Mouse (Mus musculus) A20 (cell line): Measurements from ENCODE around the gene Igsf21.

ENCODE experiments used
- DNase-seq: peaks from one replicate; pipeline ENCODE4 v3.0.0-alpha.2; 2011; ENCODE audit warnings: low read depth, low spot score

Gene Igsf21

DNA sequence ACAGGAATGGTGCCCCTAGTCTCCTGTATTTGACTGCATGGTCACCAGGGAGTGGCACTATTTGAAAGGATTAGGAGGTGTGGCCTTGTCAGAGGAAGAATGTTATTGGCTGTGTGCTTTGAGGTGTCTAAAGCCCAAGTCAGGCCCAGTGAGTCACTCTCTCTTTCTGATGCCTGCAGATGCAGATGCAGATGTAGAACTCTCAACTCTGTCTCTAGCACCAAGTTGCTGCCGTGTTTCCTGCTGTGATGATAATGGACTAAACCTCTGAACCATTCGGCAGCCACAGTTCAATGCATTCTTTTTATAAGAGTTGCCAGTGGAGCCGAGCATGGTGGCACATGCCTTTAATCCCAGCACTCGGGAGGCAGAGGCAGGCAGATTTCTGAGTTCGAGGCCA, 186.3 kb downstream of the Igsf21 start:
- no peak for DNase-seq

DNA sequence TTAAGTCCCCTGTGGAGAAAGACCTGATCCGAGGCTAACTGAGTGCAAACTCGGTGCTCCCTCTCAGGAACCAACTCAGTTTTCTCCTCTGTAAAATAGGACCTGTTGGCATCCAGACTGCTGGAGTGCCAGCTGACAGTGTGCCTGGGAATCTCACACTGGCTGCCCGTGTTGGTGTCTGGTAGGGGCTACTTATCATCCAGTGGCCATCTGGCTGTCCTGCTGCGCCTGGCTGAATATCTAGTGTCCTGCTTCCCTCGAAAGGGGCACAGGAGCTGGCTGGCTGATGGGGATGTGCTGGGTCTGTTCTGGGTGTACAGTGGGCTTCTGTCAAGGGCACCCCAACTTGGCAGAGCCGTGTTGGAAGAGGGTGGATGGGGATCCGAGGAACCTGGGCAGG, 193.5 kb downstream of the Igsf21 start:
- no peak for DNase-seq

GRCm38 (mm10) chr4:140052575-140052974, 194.0 kb downstream of the Igsf21 start:
- no peak for DNase-seq

DNA sequence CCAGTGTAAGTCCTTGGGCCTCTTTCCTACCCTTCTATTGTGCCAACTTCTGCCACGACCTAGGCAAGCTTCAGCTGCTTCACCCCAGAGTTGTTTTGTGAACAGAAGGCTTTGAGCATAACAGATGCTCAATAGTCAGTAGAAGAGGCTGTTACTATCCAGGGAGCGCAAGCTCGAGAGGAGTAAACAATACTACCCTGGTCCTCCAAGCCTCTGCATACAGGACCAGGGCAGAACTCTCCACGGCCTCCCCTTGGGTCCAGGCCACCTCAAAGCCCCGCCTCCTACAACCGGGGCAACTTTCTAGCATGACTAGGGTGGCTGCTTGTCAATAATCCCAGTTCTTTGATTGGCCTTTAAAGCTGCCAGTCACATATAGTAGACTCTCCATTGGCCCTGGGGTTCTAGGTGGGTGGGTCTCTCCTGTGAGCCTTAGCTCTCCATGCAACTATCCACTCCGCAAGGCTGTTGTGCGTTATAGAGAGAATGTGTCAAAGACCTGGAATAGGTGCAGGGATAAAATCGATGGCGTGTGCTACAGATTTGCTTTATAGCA, 198.7 kb downstream of the Igsf21 start:
- no peak for DNase-seq

DNA sequence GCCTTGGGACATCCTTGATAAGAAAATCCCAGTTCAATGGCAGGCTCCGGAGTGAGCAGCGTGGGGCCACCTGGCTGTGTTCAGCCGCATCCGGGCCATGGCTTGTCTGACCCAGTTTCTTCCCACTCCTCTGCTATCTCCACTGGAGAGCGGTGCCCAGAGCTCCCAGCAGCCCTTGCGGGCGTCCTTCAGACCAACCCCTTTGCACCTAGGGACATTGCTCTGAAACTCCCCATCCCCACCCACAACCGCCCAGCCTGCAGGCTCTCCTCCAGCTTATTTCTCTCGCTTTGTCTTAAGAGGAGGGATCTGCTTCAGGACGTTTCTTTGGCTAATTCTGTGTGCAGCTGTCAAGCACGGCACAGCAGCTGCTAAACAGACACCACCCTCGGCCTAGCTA, 202.6 kb downstream of the Igsf21 start:
- DNase-seq: no peak

GRCm38 (mm10) chr4:140038586-140039411, 207.8 kb downstream of the Igsf21 start:
- no peak for DNase-seq

DNA sequence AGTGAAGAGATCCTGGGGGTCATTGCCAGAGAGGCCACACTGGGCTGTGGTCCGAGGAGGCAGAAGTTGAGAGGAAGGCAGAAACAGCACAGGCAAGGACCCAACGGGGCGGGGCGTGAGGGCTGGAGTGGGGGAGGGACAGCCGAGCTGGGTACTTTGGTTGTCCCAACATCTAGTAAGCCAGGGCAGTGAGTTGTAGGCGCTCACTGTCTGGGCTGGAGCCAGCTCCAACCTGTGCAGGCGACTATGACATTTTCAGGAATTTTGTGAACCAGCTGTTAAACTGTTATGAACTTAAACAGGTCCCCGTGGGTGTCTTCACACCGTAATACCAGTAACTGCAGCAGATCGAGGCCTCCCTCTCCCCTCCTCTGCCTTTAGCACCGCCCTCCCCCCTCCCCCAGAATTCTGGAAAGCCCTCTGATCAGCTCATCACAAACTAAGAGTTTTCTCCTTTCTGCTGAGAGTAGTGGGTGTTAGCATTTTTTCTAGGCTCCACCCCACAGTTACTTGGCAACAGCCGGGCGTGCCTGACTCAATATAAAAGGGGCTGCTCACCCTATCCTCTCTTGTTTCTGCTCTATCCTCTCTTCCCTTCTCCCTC, 208.7 kb downstream of the Igsf21 start:
- no peak for DNase-seq

GRCm38 (mm10) chr4:140035232-140035631, 211.4 kb downstream of the Igsf21 start:
- DNase-seq: no peak

DNA sequence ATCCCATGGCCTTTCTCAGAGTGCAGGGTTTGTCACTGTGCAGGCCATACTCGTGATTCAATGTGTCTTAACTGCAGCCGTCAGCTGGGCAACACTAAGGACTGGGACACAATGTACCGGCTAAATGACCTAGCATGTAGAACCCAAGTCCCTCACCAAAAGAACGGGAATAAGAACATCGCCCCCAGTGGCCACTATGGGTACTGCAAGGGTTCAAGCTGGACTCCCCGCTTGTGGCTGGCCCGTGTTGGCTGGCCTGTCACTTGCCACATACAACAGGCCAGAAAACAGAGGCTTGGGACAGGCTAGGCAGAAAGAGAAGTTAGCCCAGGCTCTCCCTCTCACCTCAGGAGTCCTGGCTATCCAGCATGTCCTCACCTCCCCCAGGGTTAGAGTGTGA, 213.2 kb downstream of the Igsf21 start:
- DNase-seq: no peak

DNA sequence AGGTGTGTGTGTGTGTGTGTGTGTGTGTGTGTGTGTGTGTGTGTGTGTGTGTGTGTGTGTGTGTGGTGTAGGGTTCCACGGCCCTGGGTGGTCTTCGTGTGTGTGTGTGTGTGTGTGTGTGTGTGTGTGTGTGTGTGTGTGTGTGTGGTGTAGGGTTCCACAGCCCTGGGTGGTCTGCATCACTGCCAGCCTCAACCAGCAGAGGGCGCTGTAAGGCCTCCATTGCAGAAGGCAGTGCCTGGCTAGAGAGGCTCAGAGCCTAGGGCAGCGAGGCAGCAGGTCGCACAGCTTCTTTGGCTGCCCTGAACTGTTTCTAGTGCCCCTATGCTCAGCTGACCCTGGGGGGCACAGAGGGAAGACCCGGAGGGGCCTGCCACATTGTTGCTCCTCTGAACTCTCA, 216.2 kb downstream of the Igsf21 start:
- no peak for DNase-seq

GRCm38 (mm10) chr4:140030040-140030386, 216.6 kb downstream of the Igsf21 start:
- no peak for DNase-seq

DNA sequence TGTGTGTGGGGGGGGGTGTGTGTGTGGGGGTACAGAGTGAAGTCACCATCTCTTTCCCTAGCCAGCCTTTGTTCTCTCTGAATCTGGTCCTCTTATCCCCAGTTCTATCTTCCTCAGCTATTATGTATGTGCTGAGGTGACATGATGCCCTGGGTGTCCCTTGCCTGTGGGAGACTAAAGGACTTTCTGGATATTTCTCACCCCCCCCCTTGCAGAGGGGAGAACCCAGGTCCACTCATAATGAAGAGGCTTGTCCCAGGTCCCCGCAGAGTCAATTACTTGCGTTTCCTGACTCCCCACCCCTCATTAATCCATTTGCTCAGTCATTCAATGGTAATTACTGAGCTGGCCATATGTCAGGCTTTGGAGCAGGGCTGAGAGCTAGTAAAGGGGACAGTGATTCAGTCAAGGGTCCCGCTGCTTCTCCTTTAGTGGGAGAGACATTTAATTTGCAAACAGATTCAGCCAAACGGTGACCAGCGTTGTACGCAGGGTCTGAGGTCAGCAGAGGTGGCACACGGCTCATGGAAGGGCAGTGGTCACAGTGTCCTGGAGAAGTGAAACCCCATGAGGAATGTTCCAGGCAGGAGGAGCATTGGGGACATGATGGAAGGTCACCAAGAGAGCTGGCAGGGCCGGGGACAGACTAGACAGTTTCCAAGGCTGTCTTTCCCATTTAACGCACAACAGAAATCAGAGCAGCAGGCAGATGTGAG, 217.1 kb downstream of the Igsf21 start:
- DNase-seq: no peak

- DNase-seq: no peak
Observed at GRCm38 (mm10) chr4:140023833-140024232, 222.8 kb downstream of the Igsf21 start.

DNA sequence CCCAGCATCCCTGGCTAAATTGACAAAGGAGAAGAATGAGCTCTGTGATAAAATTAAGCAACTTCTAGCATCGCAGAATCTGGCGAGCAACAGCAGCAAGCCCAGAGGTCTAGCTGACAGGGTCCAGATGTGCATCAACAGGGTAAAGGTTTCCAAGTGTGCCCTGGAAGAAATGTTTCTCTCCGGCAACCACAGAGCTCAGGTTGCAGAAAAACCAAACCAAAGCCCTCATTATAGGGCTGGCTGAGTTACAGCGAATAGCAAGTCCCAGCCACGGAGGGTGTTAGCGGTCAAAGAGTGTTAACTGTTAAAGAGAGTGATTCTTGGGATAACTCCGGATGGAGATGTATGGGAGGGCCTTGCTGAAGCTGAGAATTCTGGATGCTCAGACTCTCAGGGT, 230.7 kb downstream of the Igsf21 start:
- no peak for DNase-seq

DNA sequence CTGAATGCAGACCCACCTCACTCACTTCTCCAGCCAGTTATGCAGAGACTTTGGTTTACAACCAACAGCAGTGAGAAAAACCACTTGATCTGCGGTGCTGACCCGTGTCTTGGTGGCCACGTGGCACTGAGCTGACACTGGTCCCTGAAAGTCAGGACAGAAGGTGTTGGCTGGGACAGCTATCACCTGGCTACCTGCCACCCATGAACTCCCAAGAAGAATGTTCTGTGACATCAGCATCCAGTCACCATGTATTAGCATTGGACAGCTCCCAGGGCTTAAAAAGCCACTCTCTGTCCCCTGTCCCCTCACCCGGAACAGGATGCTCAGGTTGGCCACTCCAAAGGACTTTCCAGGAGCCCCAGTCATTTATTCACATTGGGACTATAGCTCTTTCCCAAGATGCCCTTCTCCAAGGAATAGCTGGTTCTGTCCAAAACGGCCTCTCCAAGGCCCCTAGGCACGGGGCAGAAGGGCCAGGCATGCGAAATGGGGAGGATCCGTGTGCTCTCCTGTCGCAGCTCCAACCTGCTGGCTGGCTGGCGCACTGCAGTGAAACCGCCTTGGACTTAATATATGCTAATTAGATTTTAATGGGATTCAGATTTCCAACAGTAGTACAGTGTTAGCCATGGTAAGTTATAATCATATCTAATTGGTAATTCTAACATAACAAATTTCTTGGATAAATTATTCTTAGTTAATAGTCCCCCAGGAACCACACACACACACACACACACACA, 235.7 kb downstream of the Igsf21 start:
- no peak for DNase-seq

DNA sequence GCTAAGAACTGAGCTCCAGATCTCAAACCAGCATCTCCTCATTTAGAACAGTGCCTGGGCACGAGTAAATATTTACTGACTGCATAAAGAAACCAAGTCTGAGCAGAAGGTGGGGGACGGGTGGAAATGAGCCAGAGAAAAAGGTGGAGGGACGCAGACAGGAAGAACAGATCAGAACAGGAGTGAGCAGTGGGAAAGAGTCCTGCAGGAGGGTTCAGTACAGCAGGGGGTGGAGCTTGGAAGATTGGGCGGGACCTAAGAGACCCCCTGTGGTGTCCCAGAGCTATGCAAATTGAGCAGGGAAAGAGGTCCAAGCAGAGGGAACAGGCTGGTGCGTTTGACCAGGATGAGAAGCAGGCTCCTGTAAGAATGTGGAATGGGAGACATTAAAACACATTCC, 241.7 kb downstream of the Igsf21 start:
- DNase-seq: no peak

- no peak for DNase-seq
Observed at GRCm38 (mm10) chr4:140004170-140004569, 242.4 kb downstream of the Igsf21 start.

DNA sequence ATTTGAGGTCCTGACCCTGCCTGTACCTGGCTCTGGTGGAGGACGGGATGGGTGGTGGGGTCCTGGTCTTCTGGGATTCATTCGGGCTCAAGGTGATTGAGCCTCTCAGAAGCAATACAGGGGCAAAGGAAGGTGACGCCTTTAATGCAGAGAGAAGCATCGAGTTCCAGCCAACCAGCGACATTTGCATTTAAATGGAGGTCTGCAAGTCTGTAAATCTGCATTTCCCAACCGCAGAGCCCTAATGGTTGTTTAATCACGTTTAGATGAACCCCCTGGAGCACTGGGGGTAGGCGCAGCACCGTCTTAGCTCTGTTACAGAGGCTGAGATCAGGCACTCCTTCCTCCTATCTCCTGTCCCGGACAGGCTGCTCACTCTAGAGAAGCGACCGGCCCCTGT, 244.5 kb downstream of the Igsf21 start:
- DNase-seq: no peak

DNA sequence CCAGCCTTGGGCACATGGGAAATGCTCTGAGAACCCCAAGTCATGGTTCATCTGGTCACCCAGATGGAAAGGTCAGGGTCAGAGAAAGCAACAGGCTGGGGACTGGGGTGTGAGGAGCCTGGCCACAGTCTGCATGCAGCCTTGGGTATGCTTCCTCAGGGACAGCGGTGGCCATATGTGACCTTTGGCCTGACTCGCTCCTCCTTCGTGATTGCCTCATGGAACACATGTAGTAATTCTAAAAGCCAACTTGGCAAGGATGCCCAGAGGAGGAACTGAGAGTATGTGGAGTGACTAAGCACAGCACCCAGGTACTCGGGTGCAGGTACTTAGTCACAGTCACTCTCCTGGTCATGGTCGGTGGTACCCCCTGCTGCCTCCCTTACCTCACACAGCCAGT, 245.7 kb downstream of the Igsf21 start:
- DNase-seq: no peak

DNA sequence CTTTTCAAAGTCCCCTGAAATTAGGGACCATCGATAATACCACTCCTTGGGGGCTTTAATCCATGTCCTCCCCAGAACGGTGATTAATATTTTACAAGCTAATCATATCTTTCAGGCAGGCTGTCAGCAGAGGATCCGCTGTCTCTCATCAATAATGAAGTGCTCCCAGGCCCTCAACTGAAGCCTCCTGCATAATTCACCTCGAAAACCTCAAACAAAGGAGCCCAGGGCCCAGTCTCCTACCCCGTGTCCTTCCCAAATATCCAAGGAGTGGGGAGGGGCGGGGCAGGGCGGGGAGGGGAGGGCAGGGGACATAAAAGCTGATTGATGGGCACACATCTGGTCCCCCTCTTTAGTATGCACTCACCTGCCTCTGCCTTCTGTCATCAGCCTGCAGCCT, 247.6 kb downstream of the Igsf21 start:
- DNase-seq: no peak

DNA sequence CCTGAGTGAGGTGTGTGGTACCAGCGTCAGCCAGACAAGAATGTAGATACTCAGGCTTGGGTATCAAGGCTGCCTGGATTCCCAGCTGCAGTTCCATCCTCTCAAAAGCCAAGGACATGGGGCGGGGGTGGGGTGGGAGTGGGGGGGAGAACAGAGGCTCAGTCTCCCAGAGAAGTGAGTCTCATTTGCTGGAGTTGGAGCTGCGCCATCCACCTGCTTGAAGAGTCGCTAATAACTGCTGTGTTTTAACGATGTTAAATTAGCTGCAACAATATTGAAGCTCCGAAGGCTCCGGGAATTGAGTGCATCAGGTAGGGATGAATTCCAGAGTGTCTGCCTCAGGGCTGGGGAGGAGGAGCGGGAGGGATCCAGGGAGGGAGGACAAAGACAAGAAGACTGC, 250.9 kb downstream of the Igsf21 start:
- no peak for DNase-seq
